Mouse (Mus musculus) kidney, embryonic 14.5 days (tissue): ENCODE results near the gene Utrn. TPM values are rescaled to one million over a fixed set of nuclear protein-coding genes. Genes with fewer than 3 reads are reported as not detected.
A peak's percentile ranks its signal among the peaks of the same experiment; 100 is the strongest.

Source experiments
- ATAC-seq: fragments of 200-750 bp; cut with Nextera tagmentation; 2 replicates; pipeline ENCODE4 v1.8.0; 2017; ENCODE audit warnings: moderate number of reproducible peaks, mild to moderate bottlenecking, moderate TSS enrichment, moderate library complexity; ENCODE audit not compliant: low FRiP score, low TSS enrichment
- H3K27ac ChIP-seq: fragments of 300-500 bp; sonication (generic); 2 replicates; pipeline ENCODE4 v1.5.1; 2014; ENCODE audit warnings: low read depth, mild to moderate bottlenecking, low read length, moderate library complexity, mixed read lengths
- H3K27me3 ChIP-seq: fragments of 300-500 bp; sonication (generic); 2 replicates; pipeline ENCODE4 v1.6.1; 2014; ENCODE audit warnings: mild to moderate bottlenecking, low read length; ENCODE audit not compliant: control insufficient read depth, insufficient read depth
- H3K36me3 ChIP-seq: fragments of 300-500 bp; sonication (generic); 2 replicates; pipeline ENCODE4 v1.6.1; 2014; ENCODE audit warnings: low read length, mixed read lengths; ENCODE audit not compliant: control insufficient read depth, insufficient read depth
- H3K4me1 ChIP-seq: fragments of 300-500 bp; sonication (generic); 2 replicates; pipeline ENCODE4 v1.6.1; 2014; ENCODE audit warnings: low read length, mixed read lengths; ENCODE audit not compliant: control insufficient read depth, insufficient read depth
- H3K4me2 ChIP-seq: fragments of 300-500 bp; sonication (generic); replicated peaks from 2 replicates; pipeline ENCODE4 v1.6.1; 2014; ENCODE audit warnings: low read depth, mild to moderate bottlenecking, low read length
- H3K4me3 ChIP-seq: fragments of 300-500 bp; sonication (generic); 2 replicates; pipeline ENCODE4 v1.5.1; 2014; ENCODE audit warnings: mild to moderate bottlenecking, low read length
- H3K9ac ChIP-seq: fragments of 300-500 bp; sonication (generic); 2 replicates; pipeline ENCODE4 v1.6.1; 2014; ENCODE audit warnings: low read depth, mild to moderate bottlenecking, low read length, moderate library complexity
- H3K9me3 ChIP-seq: fragments of 300-500 bp; sonication (generic); 2 replicates; pipeline ENCODE4 v1.6.1; 2016; ENCODE audit warnings: low read length; ENCODE audit not compliant: control insufficient read depth
- WGBS: fragments of 180-500 bp; shearing (Covaris S2); extraction: QIAGEN DNeasy Blood & Tissue Kit; methylation state at CpG from one replicate; pipeline ENCODE4 v1.1.7; 2014; 5-methylcytosine and 5-hydroxymethylcytosine counted together
- polyA plus RNA-seq: library from polyadenylated mRNA; unstranded; fragments of >200 nt; fragmentation: Nextera tagmentation; extraction: Ambion mirVana; gene quantifications from 2 replicates; pipeline ENCODE4 v1.2.1, GENCODE M21; 2014

Gene Utrn
- polyA plus RNA-seq, 1 experiment from 2014 or later: 91.4 TPM

DNA sequence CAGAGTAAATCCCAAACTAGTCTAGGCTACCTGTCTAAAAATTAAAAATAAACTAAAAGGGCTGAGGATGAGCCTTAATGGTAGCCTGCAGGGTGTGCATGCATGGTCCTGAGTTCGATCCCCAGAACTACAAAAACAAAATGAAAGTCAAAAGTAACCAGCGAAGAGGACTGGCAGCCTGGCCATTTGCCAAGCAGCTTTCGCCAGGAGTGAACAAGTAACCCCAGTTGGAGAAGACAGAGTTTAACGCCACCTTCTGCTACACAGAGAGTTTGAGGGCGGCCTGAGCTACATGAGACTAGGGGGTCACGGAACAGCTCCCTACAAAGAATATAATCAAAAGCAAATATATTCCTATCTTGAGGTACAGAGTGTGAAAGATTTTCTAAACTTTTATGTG is 4.0 kb downstream of the Utrn start:
- WGBS: 85% methylated on average over 6 of the region's 6 CpGs
- Histone ChIP-seq H3K27me3 (no peaks in the 10 kb centered on the region), H3K27ac (no peak overlapping the region), H3K9me3 (no peaks in the 10 kb centered on the region), H3K4me3 (no peak overlapping the region), H3K9ac (no peak overlapping the region), H3K36me3 (peaks cover 2% of the 10 kb centered on the region; the same call in 1 of the 2 replicates), H3K4me2 (no peak overlapping the region), H3K4me1 (0 out of 2 replicates have a peak, but pooled peaks cover 8% of the 10 kb centered on the region)
- no peak for ATAC-seq

GRCm38 (mm10) chr10:12863581-12863980 is 5.6 kb downstream of the Utrn start:
- Histone ChIP-seq H3K4me2 (no peak overlapping the region), H3K4me3 (no peak overlapping the region), H3K27ac (no peak overlapping the region), H3K4me1 (0 out of 2 replicates have a peak, but pooled peaks cover 8% of the 10 kb centered on the region), H3K9ac (no peak overlapping the region), H3K27me3 (no peaks in the 10 kb centered on the region), H3K9me3 (no peaks in the 10 kb centered on the region), H3K36me3 (peaks cover 8% of the 10 kb centered on the region; the same call in 1 of the 2 replicates)
- WGBS: 91% methylated on average over 9 of the region's 9 CpGs
- ATAC-seq: no peak

DNA sequence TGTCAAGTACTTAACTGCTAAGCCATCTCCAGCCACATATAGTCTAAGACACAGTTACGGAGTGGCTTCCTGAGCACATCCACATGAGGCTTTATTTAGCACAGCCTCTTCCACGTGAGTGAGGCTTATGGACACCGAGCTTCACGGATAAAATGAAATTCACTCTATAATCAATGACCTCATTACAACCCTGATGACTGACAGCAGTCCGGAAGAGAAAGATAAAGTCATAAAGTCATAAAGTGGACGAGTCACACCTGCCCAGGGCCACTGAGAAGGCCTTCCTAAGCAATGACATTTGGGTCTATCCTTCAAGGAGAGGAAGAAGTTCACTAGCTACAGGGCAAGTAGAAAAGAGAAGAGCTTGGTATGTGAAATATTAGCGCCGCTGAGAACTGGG is 7.1 kb downstream of the Utrn start:
- Histone ChIP-seq H3K4me3 (no peak overlapping the region), H3K27ac (no peak overlapping the region), H3K4me2 (no peak overlapping the region), H3K9ac (no peak overlapping the region), H3K9me3 (no peaks in the 10 kb centered on the region), H3K27me3 (no peaks in the 10 kb centered on the region), H3K36me3 (peaks cover 8% of the 10 kb centered on the region; the same call in 1 of the 2 replicates), H3K4me1 (0 out of 2 replicates have a peak, but pooled peaks cover 8% of the 10 kb centered on the region)
- WGBS: 63% methylated on average over 8 of the region's 8 CpGs
- ATAC-seq: no peak

- Histone ChIP-seq H3K9me3 (no peaks in the 10 kb centered on the region), H3K4me2 (no peak overlapping the region), H3K36me3 (peaks cover 8% of the 10 kb centered on the region; the same call in 1 of the 2 replicates), H3K27ac (no peak overlapping the region), H3K4me1 (0 out of 2 replicates have a peak, but pooled peaks cover 3% of the 10 kb centered on the region), H3K9ac (no peak overlapping the region), H3K4me3 (no peak overlapping the region), H3K27me3 (no peaks in the 10 kb centered on the region)
- no peak for ATAC-seq
- 83% methylated on average over 2 of the region's 2 CpGs for WGBS
Measured at GRCm38 (mm10) chr10:12861381-12861780, 7.8 kb downstream of the Utrn start.

DNA sequence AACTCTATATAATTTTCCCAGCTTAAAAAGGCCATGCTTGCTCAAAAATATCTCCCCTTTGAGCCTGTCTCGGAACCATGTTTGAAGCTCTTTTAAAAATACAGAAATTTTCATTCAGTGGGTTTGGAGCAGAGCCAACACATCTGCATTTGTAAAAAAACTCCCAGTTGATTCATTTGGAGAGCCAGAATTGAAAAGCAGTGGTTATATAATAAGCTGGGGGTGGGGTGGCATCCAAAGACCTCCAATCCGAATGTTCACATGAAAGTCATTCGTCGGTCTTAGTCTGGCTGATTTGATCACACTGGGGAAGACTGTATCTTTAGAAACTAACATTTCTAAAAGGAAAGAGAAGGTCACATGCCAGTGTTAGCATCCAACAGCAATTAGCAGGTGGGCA is 8.4 kb downstream of the Utrn start:
- Histone ChIP-seq H3K9me3 (no peaks in the 10 kb centered on the region), H3K36me3 (peaks cover 8% of the 10 kb centered on the region; the same call in 1 of the 2 replicates), H3K4me2 (no peak overlapping the region), H3K4me3 (no peak overlapping the region), H3K9ac (no peak overlapping the region), H3K27me3 (no peaks in the 10 kb centered on the region), H3K27ac (no peak overlapping the region), H3K4me1 (0 out of 2 replicates have a peak, but pooled peaks cover 3% of the 10 kb centered on the region)
- no peak for ATAC-seq
- WGBS: 89% methylated on average over 4 of the region's 4 CpGs

GRCm38 (mm10) chr10:12860331-12860730 is 8.8 kb downstream of the Utrn start:
- H3K9me3 ChIP-seq: no peaks in the 10 kb centered on the region
- no peak overlapping the region for H3K27ac ChIP-seq
- 0 out of 2 replicates have a peak, but pooled peaks cover 3% of the 10 kb centered on the region for H3K4me1 ChIP-seq
- ATAC-seq: no peak
- H3K4me2 ChIP-seq: no peak overlapping the region
- H3K9ac ChIP-seq: no peak overlapping the region
- H3K4me3 ChIP-seq: no peak overlapping the region
- 78% methylated on average over 7 of the region's 7 CpGs for WGBS
- no peaks in the 10 kb centered on the region for H3K27me3 ChIP-seq
- peaks cover 8% of the 10 kb centered on the region; the same call in 1 of the 2 replicates for H3K36me3 ChIP-seq

GRCm38 (mm10) chr10:12858017-12858416 is 11.1 kb downstream of the Utrn start:
- no peaks in the 10 kb centered on the region for H3K27me3 ChIP-seq
- WGBS: 75% methylated on average over 5 of the region's 5 CpGs
- no peak for ATAC-seq

DNA sequence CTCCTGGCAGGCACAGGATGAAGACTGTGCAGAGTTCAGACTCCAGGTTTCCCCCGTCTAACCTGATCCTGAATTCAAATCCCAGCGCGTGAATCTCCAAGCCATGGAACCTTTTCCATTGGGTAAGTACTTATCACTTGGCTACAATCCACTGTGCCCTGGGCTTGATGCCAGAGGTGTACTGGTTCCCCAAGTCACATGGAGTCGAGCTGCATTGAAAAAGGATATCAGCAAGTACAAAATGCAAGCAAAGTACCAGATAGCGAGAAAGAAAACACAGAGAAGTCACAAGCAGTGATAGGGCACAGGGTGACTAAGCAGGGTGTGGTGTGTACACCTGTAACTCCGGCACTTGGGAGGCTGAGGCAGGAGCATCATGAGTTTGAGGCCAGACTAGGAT is 14.9 kb downstream of the Utrn start:
- 85% methylated on average over 6 of the region's 6 CpGs for WGBS
- H3K27me3 ChIP-seq: no peaks in the 10 kb centered on the region
- H3K27ac ChIP-seq: no peak overlapping the region
- no peak overlapping the region for H3K4me2 ChIP-seq
- H3K9me3 ChIP-seq: no peaks in the 10 kb centered on the region
- H3K4me1 ChIP-seq: peaks cover 10% of the 10 kb centered on the region
- 0 out of 2 replicates have a peak, but pooled peaks cover under 1% of the 10 kb centered on the region for H3K36me3 ChIP-seq
- H3K9ac ChIP-seq: no peak overlapping the region; the same call in 1 of the 2 replicates
- no peak overlapping the region for H3K4me3 ChIP-seq
- ATAC-seq: no peak

More at GRCm38 (mm10) chr10:12858017-12858416, 11.1 kb downstream of the Utrn start:
- Histone ChIP-seq H3K9ac (no peak overlapping the region), H3K36me3 (peaks cover 8% of the 10 kb centered on the region; the same call in 1 of the 2 replicates), H3K27ac (no peak overlapping the region), H3K4me2 (no peak overlapping the region), H3K9me3 (no peaks in the 10 kb centered on the region), H3K4me1 (peaks cover 9% of the 10 kb centered on the region), H3K4me3 (no peak overlapping the region)

DNA sequence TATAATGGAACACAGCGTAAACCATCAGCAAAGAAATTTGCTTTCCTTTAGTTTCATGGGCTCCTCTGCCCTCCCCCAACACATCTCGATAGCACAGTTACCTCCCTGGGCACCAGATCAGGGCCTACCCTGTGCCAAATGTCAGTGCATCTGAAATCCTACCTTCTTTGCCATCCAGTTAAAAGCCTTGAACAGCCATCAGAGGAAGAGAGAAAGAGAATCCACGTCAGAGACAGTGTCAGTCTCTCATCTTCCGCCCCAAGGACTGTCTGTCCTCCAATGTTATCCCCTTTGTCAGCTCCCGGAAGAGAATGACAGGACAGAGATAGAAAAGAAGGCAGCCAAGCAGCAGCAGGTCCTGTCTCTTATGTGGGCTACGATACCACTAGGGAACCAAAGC is 15.4 kb downstream of the Utrn start:
- Histone ChIP-seq H3K4me1 (peaks cover 10% of the 10 kb centered on the region), H3K4me2 (no peak overlapping the region), H3K36me3 (no peaks in the 10 kb centered on the region), H3K9me3 (no peaks in the 10 kb centered on the region), H3K27ac (peak overlapping the region; percentile 45; the same call in 1 of the 2 replicates), H3K27me3 (no peaks in the 10 kb centered on the region), H3K4me3 (no peak overlapping the region), H3K9ac (peak overlapping the region; percentile 18; the same call in 1 of the 2 replicates)
- 65% methylated on average over 6 of the region's 6 CpGs for WGBS
- ATAC-seq: no peak
